Mouse (Mus musculus) bone marrow macrophage, adult 2 months (primary cell): ENCODE measurements around the gene Ghrhr. TPM values are rescaled to one million over a fixed set of nuclear protein-coding genes. Genes with fewer than 3 reads are reported as not detected.

Experiments
- H3K27ac ChIP-seq: 2 replicates; pipeline ENCODE4 v1.5.1; 2012; ENCODE audit warnings: low read depth, low read length; ENCODE audit not compliant: insufficient read depth
- H3K4me1 ChIP-seq: 2 replicates; pipeline ENCODE4 v1.6.1; 2012; ENCODE audit warnings: low read length; ENCODE audit not compliant: control insufficient read depth, insufficient read depth
- H3K4me3 ChIP-seq: 2 replicates; pipeline ENCODE4 v1.5.1; 2012; ENCODE audit warnings: mild to moderate bottlenecking, low read length, moderate library complexity; ENCODE audit not compliant: insufficient read depth
- CTCF ChIP-seq: IDR thresholded peaks from 2 replicates; pipeline ENCODE4 v1.5.1; 2012; ENCODE audit warnings: low read depth, mild to moderate bottlenecking, low read length, moderate library complexity
- POLR2A ChIP-seq: IDR thresholded peaks from 2 replicates; pipeline ENCODE4 v1.6.1; 2012; ENCODE audit warnings: mild to moderate bottlenecking, low read depth, low read length, borderline replicate concordance
- polyA plus RNA-seq: library from polyadenylated mRNA; stranded (reverse); fragments of >200 nt; gene quantifications from 2 replicates; pipeline ENCODE4 v1.2.4, GENCODE M21; 2012; ENCODE audit not compliant: missing spikeins, insufficient read depth, insufficient read length

Ghrhr gene
- polyA plus RNA-seq, 1 experiment: not detected

GRCm38 (mm10) chr6:55435266-55436159 is 59.4 kb downstream of the Ghrhr start:
- H3K27ac ChIP-seq: no peak overlapping the region
- no peak overlapping the region for H3K4me3 ChIP-seq
- H3K4me1 ChIP-seq: peaks cover 2% of the 10 kb centered on the region
- no peak for TF ChIP-seq CTCF
- TF ChIP-seq POLR2A: no peak

DNA sequence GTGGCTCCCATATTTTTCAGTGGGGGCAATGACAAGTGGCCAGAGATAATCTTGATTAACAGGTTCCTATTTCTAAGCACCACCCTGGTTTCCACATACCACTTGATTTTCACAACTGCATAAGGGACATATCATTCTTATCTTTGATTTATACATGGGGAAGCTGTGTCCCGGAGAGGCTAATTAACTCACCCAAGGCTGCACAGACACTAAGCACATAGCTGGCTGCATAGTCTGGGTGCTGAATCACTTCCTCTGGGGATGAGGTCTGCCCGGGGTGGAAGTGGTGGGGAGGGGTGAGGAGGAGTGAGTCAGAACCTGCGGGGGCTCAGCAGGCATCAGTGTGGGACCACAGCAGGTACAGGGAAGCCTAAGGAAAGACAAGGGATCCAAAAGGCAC is 61.8 kb downstream of the Ghrhr start:
- Histone ChIP-seq H3K4me1 (no peaks in the 10 kb centered on the region), H3K4me3 (no peak overlapping the region), H3K27ac (no peak overlapping the region)
- TF ChIP-seq CTCF (no peak), POLR2A (no peak)

Other genes starting within 250 kb of the Ghrhr start
- not detected in 2 replicates for gene Crhr2, start 243.3 kb upstream of the Ghrhr start, polyA plus RNA-seq
- gene Inmt, start 201.3 kb upstream of the Ghrhr start, polyA plus RNA-seq: not detected in 2 replicates
- gene Mindy4, start 172.9 kb upstream of the Ghrhr start, polyA plus RNA-seq: 1.6 and 3.2 TPM in 2 replicates
- not detected in 2 replicates for gene Aqp1, start 39.9 kb upstream of the Ghrhr start, polyA plus RNA-seq
- not detected in 2 replicates for gene Adcyap1r1, start 75.7 kb downstream of the Ghrhr start, polyA plus RNA-seq